Mouse (Mus musculus) heart, embryonic 11.5 days (tissue): Measurements from ENCODE around the gene Smarcb1. TPM values are rescaled to one million over a fixed set of nuclear protein-coding genes. Genes with fewer than 3 reads are reported as not detected.

Experiments
- ATAC-seq: fragments of 200-750 bp; cut with Nextera tagmentation; replicated peaks from 2 replicates; pipeline ENCODE4 v1.8.0; 2017; ENCODE audit warnings: moderate library complexity; ENCODE audit not compliant: insufficient number of reproducible peaks, low FRiP score, low TSS enrichment
- H3K27ac ChIP-seq: fragments of 300-500 bp; sonication (generic); 2 replicates; pipeline ENCODE4 v1.5.1; 2014; ENCODE audit warnings: mild to moderate bottlenecking, low read depth, low read length
- H3K27me3 ChIP-seq: fragments of 300-500 bp; sonication (generic); 2 replicates; pipeline ENCODE4 v1.6.1; 2014; ENCODE audit warnings: mild to moderate bottlenecking, low read length, mixed read lengths; ENCODE audit not compliant: control insufficient read depth, insufficient read depth
- H3K36me3 ChIP-seq: fragments of 300-500 bp; sonication (generic); 2 replicates; pipeline ENCODE4 v1.6.1; 2014; ENCODE audit warnings: mild to moderate bottlenecking, low read length, moderate library complexity, mixed read lengths; ENCODE audit not compliant: control insufficient read depth, insufficient read depth
- H3K4me1 ChIP-seq: fragments of 300-500 bp; sonication (generic); 2 replicates; pipeline ENCODE4 v1.6.1; 2014; ENCODE audit warnings: low read length; ENCODE audit not compliant: control insufficient read depth, insufficient read depth
- H3K4me2 ChIP-seq: fragments of 300-500 bp; sonication (generic); 2 replicates; pipeline ENCODE4 v1.6.1; 2014; ENCODE audit warnings: mild to moderate bottlenecking, moderate library complexity
- H3K4me3 ChIP-seq: fragments of 300-500 bp; sonication (generic); 2 replicates; pipeline ENCODE4 v1.5.1; 2014; ENCODE audit warnings: low read depth, low read length
- H3K9ac ChIP-seq: fragments of 300-500 bp; sonication (generic); 2 replicates; pipeline ENCODE4 v1.6.1; 2014; ENCODE audit warnings: mild to moderate bottlenecking, low read depth, low read length, moderate library complexity
- H3K9me3 ChIP-seq: fragments of 300-500 bp; sonication (generic); replicated peaks from 2 replicates; pipeline ENCODE4 v1.6.1; 2016; ENCODE audit warnings: low read length; ENCODE audit not compliant: control insufficient read depth
- WGBS: fragments of 180-500 bp; shearing (Covaris S2); extraction: QIAGEN DNeasy Blood & Tissue Kit; methylation state at CpG from one replicate; pipeline ENCODE4 v1.1.7; 2014; ENCODE audit not compliant: insufficient replicate concordance; 5-methylcytosine and 5-hydroxymethylcytosine counted together
- polyA plus RNA-seq: library from polyadenylated mRNA; unstranded; fragments of >200 nt; fragmentation: Nextera tagmentation; extraction: Ambion mirVana; gene quantifications from 2 replicates; pipeline ENCODE4 v1.2.1, GENCODE M21; 2014

Smarcb1 gene
- polyA plus RNA-seq, 1 experiment from 2014 or later, result 139 TPM

GRCm38 (mm10) chr10:75898846-75899245 is 22.6 kb downstream of the Smarcb1 start:
- ATAC-seq, result no peak
- peaks cover 39% of the 10 kb centered on the region for H3K36me3 ChIP-seq
- H3K9me3 ChIP-seq, result no peaks in the 10 kb centered on the region
- 48% methylated on average over 3 of the region's 3 CpGs for WGBS
- H3K9ac ChIP-seq, result peak overlapping the region; percentile 29; the same call in 1 of the 2 replicates
- H3K4me1 ChIP-seq, result peaks cover 16% of the 10 kb centered on the region; the same call in 1 of the 2 replicates
- H3K27me3 ChIP-seq, result no peaks in the 10 kb centered on the region
- no peak overlapping the region for H3K4me2 ChIP-seq
- H3K4me3 ChIP-seq, result no peak overlapping the region
- peak overlapping the region; percentile 4; the same call in 1 of the 2 replicates for H3K27ac ChIP-seq

- Histone ChIP-seq H3K9me3 (no peaks in the 10 kb centered on the region), H3K9ac (no peak overlapping the region), H3K4me3 (no peak overlapping the region), H3K4me2 (no peak overlapping the region), H3K36me3 (peaks cover 33% of the 10 kb centered on the region), H3K27ac (0 out of 2 replicates have a peak overlapping the region, but pooled peaks have one; percentile 4), H3K4me1 (peaks cover 21% of the 10 kb centered on the region), H3K27me3 (no peaks in the 10 kb centered on the region)
- no peak for ATAC-seq
- 78% methylated on average over 6 of the region's 6 CpGs for WGBS
Measured at GRCm38 (mm10) chr10:75898039-75898564, 23.3 kb downstream of the Smarcb1 start.

GRCm38 (mm10) chr10:75897373-75897772 is 24.0 kb downstream of the Smarcb1 start:
- H3K36me3 ChIP-seq, result peaks cover 28% of the 10 kb centered on the region
- peaks cover 21% of the 10 kb centered on the region for H3K4me1 ChIP-seq
- no peak overlapping the region for H3K4me3 ChIP-seq
- no peak overlapping the region for H3K27ac ChIP-seq
- no peaks in the 10 kb centered on the region for H3K9me3 ChIP-seq
- H3K27me3 ChIP-seq, result no peaks in the 10 kb centered on the region
- ATAC-seq, result no peak
- 46% methylated on average over 6 of the region's 6 CpGs for WGBS
- H3K9ac ChIP-seq, result no peak overlapping the region
- no peak overlapping the region for H3K4me2 ChIP-seq

GRCm38 (mm10) chr10:75896208-75896607 is 25.2 kb downstream of the Smarcb1 start:
- no peak for ATAC-seq
- Histone ChIP-seq H3K4me3 (no peak overlapping the region), H3K36me3 (peaks cover 22% of the 10 kb centered on the region), H3K4me1 (peaks cover 21% of the 10 kb centered on the region), H3K9ac (no peak overlapping the region), H3K4me2 (no peak overlapping the region), H3K27ac (no peak overlapping the region), H3K27me3 (no peaks in the 10 kb centered on the region), H3K9me3 (no peaks in the 10 kb centered on the region)
- 92% methylated on average over 1 of the region's 1 CpGs for WGBS

GRCm38 (mm10) chr10:75895730-75896129 is 25.7 kb downstream of the Smarcb1 start:
- no peak overlapping the region for H3K9ac ChIP-seq
- WGBS, result 91% methylated on average over 5 of the region's 5 CpGs
- H3K27me3 ChIP-seq, result no peaks in the 10 kb centered on the region
- ATAC-seq, result no peak
- H3K36me3 ChIP-seq, result peaks cover 22% of the 10 kb centered on the region
- no peak overlapping the region for H3K27ac ChIP-seq
- no peaks in the 10 kb centered on the region for H3K9me3 ChIP-seq
- H3K4me2 ChIP-seq, result no peak overlapping the region
- H3K4me3 ChIP-seq, result no peak overlapping the region
- peaks cover 21% of the 10 kb centered on the region for H3K4me1 ChIP-seq

GRCm38 (mm10) chr10:75894601-75895000 is 26.8 kb downstream of the Smarcb1 start:
- ATAC-seq, result no peak
- Histone ChIP-seq H3K36me3 (peaks cover 22% of the 10 kb centered on the region), H3K27me3 (no peaks in the 10 kb centered on the region), H3K9ac (no peak overlapping the region), H3K4me3 (no peak overlapping the region), H3K9me3 (no peaks in the 10 kb centered on the region), H3K4me2 (no peak overlapping the region), H3K27ac (no peak overlapping the region), H3K4me1 (peaks cover 20% of the 10 kb centered on the region)
- WGBS, result 69% methylated on average over 6 of the region's 6 CpGs

GRCm38 (mm10) chr10:75893089-75893750 is 28.2 kb downstream of the Smarcb1 start, which contains the start of gene Derl3:
Gene Derl3 (plus strand): TSS chr10:75893413.
- Histone ChIP-seq H3K4me1 (peaks cover 13% of the 10 kb centered on the region), H3K9ac (peak within 1 kb of the TSS; percentile 59), H3K36me3 (peaks cover 22% of the 10 kb centered on the region), H3K9me3 (no peaks in the 10 kb centered on the region), H3K27me3 (no peaks in the 10 kb centered on the region), H3K27ac (no peak within 1 kb of the TSS), H3K4me3 (peak within 1 kb of the TSS; percentile 47), H3K4me2 (peak within 1 kb of the TSS; percentile 95)
- 2% methylated on average over 51 of the region's 51 CpGs for WGBS
- peak; percentile 97 for ATAC-seq

GRCm38 (mm10) chr10:75889406-75890153 is 31.8 kb downstream of the Smarcb1 start:
- 39% methylated on average over 8 of the region's 8 CpGs for WGBS
- Histone ChIP-seq H3K27me3 (no peaks in the 10 kb centered on the region), H3K4me2 (no peak overlapping the region)

More at GRCm38 (mm10) chr10:75889406-75890153, 31.8 kb downstream of the Smarcb1 start:
- H3K4me1 ChIP-seq, result peaks cover 13% of the 10 kb centered on the region
- peak overlapping the region; percentile 22; the same call in 1 of the 2 replicates for H3K9ac ChIP-seq
- no peak for ATAC-seq
- H3K9me3 ChIP-seq, result no peaks in the 10 kb centered on the region
- H3K27ac ChIP-seq, result no peak overlapping the region
- H3K36me3 ChIP-seq, result no peaks in the 10 kb centered on the region
- H3K4me3 ChIP-seq, result no peak overlapping the region
